Mouse (Mus musculus): ENCODE measurements around the gene H3f3b. TPM values are rescaled to one million over a fixed set of nuclear protein-coding genes. Genes with fewer than 3 reads are reported as not detected.
A peak's percentile ranks its signal among the peaks of the same experiment; 100 is the strongest.
"Not testable (repeated sequence)": the region's sequence is repeated elsewhere in the genome, so short reads cannot be mapped to it uniquely, and the experiment has no call there.

H3f3b gene
- total and polyA plus RNA-seq, 3 experiments: 76.2 to 363 (median 270) TPM

- no peak for DNase-seq
These were observed 6.2 kb downstream of the H3f3b start for GRCm38 (mm10) chr11:116021328-116022220.

- no peak for DNase-seq
These were observed 7.2 kb downstream of the H3f3b start for GRCm38 (mm10) chr11:116020519-116020922.

- DNase-seq: no peak
These were observed 7.8 kb downstream of the H3f3b start for GRCm38 (mm10) chr11:116019976-116020411.

- no peak for DNase-seq
These were observed 8.4 kb downstream of the H3f3b start for GRCm38 (mm10) chr11:116019360-116019791.

- not testable (repeated sequence) for DNase-seq
These were observed 8.9 kb downstream of the H3f3b start for GRCm38 (mm10) chr11:116018867-116019266.

- peak; percentile 46 for DNase-seq
These were observed 9.7 kb downstream of the H3f3b start for GRCm38 (mm10) chr11:116018106-116018505.

- DNase-seq: no peak
These were observed 12.9 kb downstream of the H3f3b start for GRCm38 (mm10) chr11:116014821-116015220.

- DNase-seq: peak; percentile 94
These were observed 15.4 kb downstream of the H3f3b start, which contains the start of gene Galk1 for GRCm38 (mm10) chr11:116012262-116012947. TSS of gene Galk1 (minus strand) at chr11:116012719.

GRCm38 (mm10) chr11:116011529-116012261, 16.1 kb downstream of the H3f3b start:
- no peak for DNase-seq

- no peak for DNase-seq
These were observed 16.8 kb downstream of the H3f3b start for GRCm38 (mm10) chr11:116010948-116011347.

- DNase-seq: no peak
These were observed 17.6 kb downstream of the H3f3b start for GRCm38 (mm10) chr11:116010146-116010545.

- DNase-seq: no peak
These were observed 18.1 kb downstream of the H3f3b start for GRCm38 (mm10) chr11:116009661-116010060.

- DNase-seq: no peak
These were observed 18.9 kb downstream of the H3f3b start for GRCm38 (mm10) chr11:116008832-116009375.

GRCm38 (mm10) chr11:116008411-116008810, 19.4 kb downstream of the H3f3b start:
- DNase-seq: no peak

GRCm38 (mm10) chr11:116007095-116007850, 20.5 kb downstream of the H3f3b start:
- no peak for DNase-seq

GRCm38 (mm10) chr11:116005701-116006419, 21.9 kb downstream of the H3f3b start:
- no peak for DNase-seq

GRCm38 (mm10) chr11:116004840-116005700, 22.7 kb downstream of the H3f3b start:
- peak; percentile 90 for DNase-seq

- DNase-seq: no peak
These were observed 23.5 kb downstream of the H3f3b start for GRCm38 (mm10) chr11:116004186-116004823.

- no peak for DNase-seq
These were observed 24.9 kb downstream of the H3f3b start for GRCm38 (mm10) chr11:116002894-116003293.
